Mouse (Mus musculus): ENCODE measurements at regions not wholly inside any gene's neighbourhood (a gene's known extent, or its start where the extent isn't known, plus 50 kb on each side); places are given as distances from the start of the nearest gene placed in this dataset.

- peak; percentile 41 for DNase-seq
- no peak overlapping the region for H3K27ac ChIP-seq (ENCODE audit: insufficient read depth, low read depth, low read length)
- TF ChIP-seq POLR2A (IDR thresholded peaks at IDR 0.05; ENCODE audit: low read depth, low read length): no peak
- no peak for TF ChIP-seq CTCF (conservative IDR thresholded peaks at IDR 0.05; ENCODE audit: insufficient read depth, insufficient read length, low read depth, low read length)
- no peaks in the 10 kb centered on the region for H3K36me3 ChIP-seq (ENCODE audit: control insufficient read depth, insufficient read depth, low read length)
- no peak overlapping the region for H3K4me3 ChIP-seq (ENCODE audit: insufficient read depth, low read depth, low read length)
- no peaks in the 10 kb centered on the region for H3K27me3 ChIP-seq (replicated peaks; ENCODE audit: control insufficient read depth, insufficient read depth, low read length)
- H3K4me1 ChIP-seq (ENCODE audit: control insufficient read depth, insufficient read depth, low read length): no peaks in the 10 kb centered on the region; the same call in 1 of the 2 replicates
- 40% methylated on average over 6 of the region's 6 CpGs for WGBS
Observed at GRCm38 (mm10) chr5:111506821-111507220, 89.7 kb downstream of the Mn1 start.

GRCm38 (mm10) chr5:111507332-111507731 is 90.2 kb downstream of the Mn1 start:
- Histone ChIP-seq H3K27ac (ENCODE audit: insufficient read depth, low read depth, low read length) (no peak overlapping the region), H3K4me3 (ENCODE audit: insufficient read depth, low read depth, low read length) (no peak overlapping the region), H3K4me1 (ENCODE audit: control insufficient read depth, insufficient read depth, low read length) (no peaks in the 10 kb centered on the region; the same call in 1 of the 2 replicates), H3K27me3 (replicated peaks; ENCODE audit: control insufficient read depth, insufficient read depth, low read length) (no peaks in the 10 kb centered on the region), H3K36me3 (ENCODE audit: control insufficient read depth, insufficient read depth, low read length) (no peaks in the 10 kb centered on the region)
- WGBS: 94% methylated on average over 2 of the region's 2 CpGs
- TF ChIP-seq CTCF (conservative IDR thresholded peaks at IDR 0.05; ENCODE audit: insufficient read depth, insufficient read length, low read depth, low read length): no peak
- DNase-seq: no peak

- Histone ChIP-seq H3K4me1 (ENCODE audit: control insufficient read depth, insufficient read depth, low read length) (no peaks in the 10 kb centered on the region; the same call in 1 of the 2 replicates), H3K27ac (ENCODE audit: insufficient read depth, low read depth, low read length) (peak overlapping the region; percentile 56; the same call in 1 of the 2 replicates), H3K27me3 (replicated peaks; ENCODE audit: control insufficient read depth, insufficient read depth, low read length) (no peaks in the 10 kb centered on the region), H3K4me3 (ENCODE audit: insufficient read depth, low read depth, low read length) (no peak overlapping the region), H3K36me3 (ENCODE audit: control insufficient read depth, insufficient read depth, low read length) (no peaks in the 10 kb centered on the region)
- peak; percentile 70 for DNase-seq
- TF ChIP-seq CTCF (conservative IDR thresholded peaks at IDR 0.05; ENCODE audit: insufficient read depth, insufficient read length, low read depth, low read length) (no peak), POLR2A (IDR thresholded peaks at IDR 0.05; ENCODE audit: low read depth, low read length) (no peak)
- WGBS: 5% methylated on average over 21 of the region's 21 CpGs
Observed at GRCm38 (mm10) chr5:111509014-111509561, 91.9 kb downstream of the Mn1 start.

GRCm38 (mm10) chr5:111509575-111510057 is 92.5 kb downstream of the Mn1 start:
- peak; percentile 46 for DNase-seq
- Histone ChIP-seq H3K27ac (ENCODE audit: insufficient read depth, low read depth, low read length) (peak overlapping the region; percentile 56; the same call in 1 of the 2 replicates), H3K27me3 (replicated peaks; ENCODE audit: control insufficient read depth, insufficient read depth, low read length) (no peaks in the 10 kb centered on the region), H3K4me1 (ENCODE audit: control insufficient read depth, insufficient read depth, low read length) (no peaks in the 10 kb centered on the region; the same call in 1 of the 2 replicates), H3K4me3 (ENCODE audit: insufficient read depth, low read depth, low read length) (no peak overlapping the region), H3K36me3 (ENCODE audit: control insufficient read depth, insufficient read depth, low read length) (no peaks in the 10 kb centered on the region)
- 12% methylated on average over 9 of the region's 9 CpGs for WGBS
- TF ChIP-seq POLR2A (IDR thresholded peaks at IDR 0.05; ENCODE audit: low read depth, low read length): no peak
- TF ChIP-seq CTCF (conservative IDR thresholded peaks at IDR 0.05; ENCODE audit: insufficient read depth, insufficient read length, low read depth, low read length): no peak; the same call in 1 of the 2 replicates

GRCm38 (mm10) chr5:111510183-111510878 is 93.2 kb downstream of the Mn1 start:
- no peak for TF ChIP-seq POLR2A (IDR thresholded peaks at IDR 0.05; ENCODE audit: low read depth, low read length)
- TF ChIP-seq CTCF (conservative IDR thresholded peaks at IDR 0.05; ENCODE audit: insufficient read depth, insufficient read length, low read depth, low read length): no peak
- Histone ChIP-seq H3K36me3 (ENCODE audit: control insufficient read depth, insufficient read depth, low read length) (no peaks in the 10 kb centered on the region), H3K27me3 (replicated peaks; ENCODE audit: control insufficient read depth, insufficient read depth, low read length) (no peaks in the 10 kb centered on the region), H3K4me1 (ENCODE audit: control insufficient read depth, insufficient read depth, low read length) (no peaks in the 10 kb centered on the region; the same call in 1 of the 2 replicates), H3K27ac (ENCODE audit: insufficient read depth, low read depth, low read length) (no peak overlapping the region), H3K4me3 (ENCODE audit: insufficient read depth, low read depth, low read length) (no peak overlapping the region)
- WGBS: 63% methylated on average over 5 of the region's 5 CpGs
- DNase-seq: no peak

GRCm38 (mm10) chr5:111510879-111511231 is 93.7 kb downstream of the Mn1 start:
- no peaks in the 10 kb centered on the region for H3K27me3 ChIP-seq (replicated peaks; ENCODE audit: control insufficient read depth, insufficient read depth, low read length)
- H3K4me1 ChIP-seq (ENCODE audit: control insufficient read depth, insufficient read depth, low read length): no peaks in the 10 kb centered on the region; the same call in 1 of the 2 replicates
- no peaks in the 10 kb centered on the region for H3K36me3 ChIP-seq (ENCODE audit: control insufficient read depth, insufficient read depth, low read length)
- no peak overlapping the region for H3K4me3 ChIP-seq (ENCODE audit: insufficient read depth, low read depth, low read length)
- no peak overlapping the region for H3K27ac ChIP-seq (ENCODE audit: insufficient read depth, low read depth, low read length)
- no peak for DNase-seq
- 55% methylated on average over 6 of the region's 6 CpGs for WGBS
- TF ChIP-seq POLR2A (IDR thresholded peaks at IDR 0.05; ENCODE audit: low read depth, low read length) (no peak), CTCF (conservative IDR thresholded peaks at IDR 0.05; ENCODE audit: insufficient read depth, insufficient read length, low read depth, low read length) (no peak)

- no peaks in the 10 kb centered on the region for H3K27me3 ChIP-seq (replicated peaks; ENCODE audit: control insufficient read depth, insufficient read depth, low read length)
- 18% methylated on average over 10 of the region's 10 CpGs for WGBS
- TF ChIP-seq CTCF (conservative IDR thresholded peaks at IDR 0.05; ENCODE audit: insufficient read depth, insufficient read length, low read depth, low read length): no peak
- TF ChIP-seq POLR2A (IDR thresholded peaks at IDR 0.05; ENCODE audit: low read depth, low read length): no peak
- H3K36me3 ChIP-seq (ENCODE audit: control insufficient read depth, insufficient read depth, low read length): no peaks in the 10 kb centered on the region
- no peaks in the 10 kb centered on the region; the same call in 1 of the 2 replicates for H3K4me1 ChIP-seq (ENCODE audit: control insufficient read depth, insufficient read depth, low read length)
- H3K27ac ChIP-seq (ENCODE audit: insufficient read depth, low read depth, low read length): no peak overlapping the region
- no peak for DNase-seq
- no peak overlapping the region for H3K4me3 ChIP-seq (ENCODE audit: insufficient read depth, low read depth, low read length)
Observed at GRCm38 (mm10) chr5:111511982-111512381, 94.8 kb downstream of the Mn1 start.
